Mouse (Mus musculus): ENCODE data around the gene Abat. TPM values are rescaled to one million over a fixed set of nuclear protein-coding genes. Genes with fewer than 3 reads are reported as not detected.
A peak's percentile ranks its signal among the peaks of the same experiment; 100 is the strongest.

Gene Abat
- total RNA-seq (2021) (1 to 10 TPM; 5.7 to 6.9 TPM), polyA plus RNA-seq (2012; rRNA removed) (11.5 and 16.6 TPM in 2 replicates)
- long read RNA-seq, full-length matches to known transcripts, result 2 of 2 reads
- long read RNA-seq, partial matches to known transcripts, result 0 of 2 reads
- long read RNA-seq, other reads (novel, unspliced or antisense), result 0 of 2 reads

DNA sequence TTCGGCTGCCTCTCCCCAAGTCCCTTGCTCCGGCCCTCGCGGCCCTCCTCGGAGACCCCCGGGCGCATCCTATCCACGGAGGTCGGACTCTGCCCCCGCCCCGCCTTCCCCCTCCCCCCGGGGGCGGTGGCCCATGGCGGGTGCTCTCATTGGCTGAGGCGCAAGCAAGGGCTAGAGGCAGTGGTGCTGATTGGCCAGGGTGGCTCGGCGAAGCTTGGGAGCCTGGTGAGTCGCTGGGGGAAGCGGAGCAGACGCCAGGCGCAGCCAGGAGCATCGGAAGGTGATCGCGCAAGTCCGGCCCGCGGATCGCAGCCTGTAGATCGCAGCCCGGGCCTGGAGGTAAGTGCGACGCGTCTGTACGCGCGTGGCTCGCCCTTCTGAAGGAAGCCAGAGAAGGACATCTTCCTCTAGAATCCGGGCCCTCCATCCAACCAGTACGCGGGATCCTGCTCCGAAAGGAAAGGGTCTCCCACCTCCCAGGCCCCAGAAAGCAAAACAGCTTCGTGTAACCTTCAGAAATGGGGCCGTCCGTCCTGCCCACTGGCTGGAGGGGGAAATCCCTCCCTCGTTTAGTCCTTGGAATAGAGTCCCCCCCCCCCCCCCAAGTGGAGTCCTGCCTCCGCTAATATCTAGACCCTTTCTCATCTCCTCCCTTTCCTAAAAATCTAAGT is at the start of gene Abat:
Gene Abat (plus strand): TSS at position 194 of the 671 bp plus-strand sequence.
- H3K36me3 ChIP-seq (ENCODE audit: control insufficient read depth, insufficient read depth, low read length), result no peaks in the 10 kb centered on the region
- no peaks in the 10 kb centered on the region; the same call in 1 of the 2 replicates for H3K27me3 ChIP-seq (ENCODE audit: control insufficient read depth, insufficient read depth, low read length)
- H3K4me3 ChIP-seq, result peak within 1 kb of the TSS; percentile 51
- TF ChIP-seq CTCF (IDR thresholded peaks at IDR 0.05) (no peak), EP300 (IDR thresholded peaks at IDR 0.05; ENCODE audit: insufficient read depth, low read depth, low read length) (0 out of 2 replicates have a peak, but pooled peaks have one; percentile 17), POLR2A (IDR thresholded peaks at IDR 0.05; ENCODE audit: insufficient read depth, low read depth, low read length) (peak; percentile 70)
- DNase-seq, result peak; percentile 92 to 94
- no peaks in the 10 kb centered on the region for H3K79me2 ChIP-seq (replicated peaks; ENCODE audit: control insufficient read depth, insufficient read depth, low read length)
- intact Hi-C loops (cut with DNase I), result loop anchor here (5.0 kb wide), 1 partner anchor 124 kb away; the partner anchor contains the start of genes Pmm2 and Tmem186
- WGBS, result 1% methylated on average over 46 of the region's 46 CpGs
- peak within 1 kb of the TSS; percentile 87 for H3K9ac ChIP-seq (ENCODE audit: low read depth, low read length)
- H3K27ac ChIP-seq, result peak within 1 kb of the TSS; percentile 51
- peaks cover 5% of the 10 kb centered on the region for H3K4me1 ChIP-seq (ENCODE audit: control insufficient read depth, insufficient read depth, low read length)

GRCm38 (mm10) chr16:8470132-8470531 is 43.1 kb upstream of the Abat start:
- intact Hi-C loops (cut with DNase I), result no loop called here
- 81% methylated on average over 2 of the region's 2 CpGs for WGBS

GRCm38 (mm10) chr16:8470603-8471481 is 42.4 kb upstream of the Abat start, which contains the start of gene Mettl22:
Mettl22 (plus strand) TSS chr16:8470788.
- Histone ChIP-seq H3K4me1 (ENCODE audit: control insufficient read depth, insufficient read depth, low read length) (no peaks in the 10 kb centered on the region), H3K27me3 (ENCODE audit: control insufficient read depth, insufficient read depth, low read length) (no peaks in the 10 kb centered on the region), H3K79me2 (replicated peaks; ENCODE audit: control insufficient read depth, insufficient read depth, low read length) (no peaks in the 10 kb centered on the region), H3K27ac (peak within 1 kb of the TSS; percentile 81), H3K4me3 (peak within 1 kb of the TSS; percentile 87), H3K36me3 (ENCODE audit: control insufficient read depth, insufficient read depth, low read length) (no peaks in the 10 kb centered on the region), H3K9ac (ENCODE audit: low read depth, low read length) (peak within 1 kb of the TSS; percentile 73)
- TF ChIP-seq POLR2A (IDR thresholded peaks at IDR 0.05; ENCODE audit: insufficient read depth, low read depth, low read length) (peak; percentile 58; the same call in 1 of the 2 replicates), EP300 (IDR thresholded peaks at IDR 0.05; ENCODE audit: insufficient read depth, low read depth, low read length) (no peak), CTCF (IDR thresholded peaks at IDR 0.05) (peak; percentile 55)
- peak; percentile 92 to 93 for DNase-seq
- intact Hi-C loops (cut with DNase I), result no loop called here
- under 1% methylated on average over 48 of the region's 48 CpGs for WGBS

More at GRCm38 (mm10) chr16:8470132-8470531, 43.1 kb upstream of the Abat start:
- Histone ChIP-seq H3K36me3 (ENCODE audit: control insufficient read depth, insufficient read depth, low read length) (no peaks in the 10 kb centered on the region), H3K4me1 (ENCODE audit: control insufficient read depth, insufficient read depth, low read length) (no peaks in the 10 kb centered on the region), H3K27me3 (ENCODE audit: control insufficient read depth, insufficient read depth, low read length) (no peaks in the 10 kb centered on the region), H3K79me2 (replicated peaks; ENCODE audit: control insufficient read depth, insufficient read depth, low read length) (no peaks in the 10 kb centered on the region), H3K4me3 (peak overlapping the region; percentile 87), H3K9ac (ENCODE audit: low read depth, low read length) (no peak overlapping the region), H3K27ac (peak overlapping the region; percentile 81)
- no peak for DNase-seq
- no peak for TF ChIP-seq EP300 (IDR thresholded peaks at IDR 0.05; ENCODE audit: insufficient read depth, low read depth, low read length)
- TF ChIP-seq CTCF (IDR thresholded peaks at IDR 0.05), result no peak
- no peak for TF ChIP-seq POLR2A (IDR thresholded peaks at IDR 0.05; ENCODE audit: insufficient read depth, low read depth, low read length)

- Histone ChIP-seq H3K9ac (ENCODE audit: low read depth, low read length) (no peak overlapping the region), H3K27ac (no peak overlapping the region), H3K27me3 (ENCODE audit: control insufficient read depth, insufficient read depth, low read length) (no peaks in the 10 kb centered on the region), H3K4me1 (ENCODE audit: control insufficient read depth, insufficient read depth, low read length) (no peaks in the 10 kb centered on the region), H3K4me3 (no peak overlapping the region), H3K79me2 (replicated peaks; ENCODE audit: control insufficient read depth, insufficient read depth, low read length) (no peaks in the 10 kb centered on the region), H3K36me3 (ENCODE audit: control insufficient read depth, insufficient read depth, low read length) (no peaks in the 10 kb centered on the region)
- 95% methylated on average over 9 of the region's 9 CpGs for WGBS
- intact Hi-C loops (cut with DNase I), result no loop called here
- no peak for DNase-seq
- TF ChIP-seq CTCF (IDR thresholded peaks at IDR 0.05), result no peak
- no peak for TF ChIP-seq EP300 (IDR thresholded peaks at IDR 0.05; ENCODE audit: insufficient read depth, low read depth, low read length)
- TF ChIP-seq POLR2A (IDR thresholded peaks at IDR 0.05; ENCODE audit: insufficient read depth, low read depth, low read length), result no peak
Measured at GRCm38 (mm10) chr16:8487396-8488005, 25.7 kb upstream of the Abat start.

DNA sequence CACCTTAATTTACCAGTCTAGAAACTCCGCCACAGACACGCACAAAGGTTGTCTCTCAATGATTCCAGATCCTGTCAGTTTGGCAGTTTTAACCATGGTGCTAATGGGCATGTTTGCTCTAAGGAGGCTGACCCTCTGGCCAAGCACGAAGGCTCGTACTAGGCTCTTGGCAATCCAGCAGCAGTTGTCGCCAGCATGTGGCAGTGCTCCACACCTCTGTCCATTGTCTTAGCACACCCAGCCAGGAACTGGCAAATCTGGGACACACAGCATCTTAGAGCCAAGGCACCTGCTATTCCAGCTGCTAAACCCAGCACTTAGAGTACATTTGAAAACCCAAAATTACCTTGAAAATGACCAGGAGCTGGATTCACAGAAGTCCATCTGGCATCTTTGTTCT is 23.9 kb upstream of the Abat start:
- WGBS, result 63% methylated on average over 5 of the region's 5 CpGs

More for the DNA sequence above, 23.9 kb upstream of the Abat start:
- Histone ChIP-seq H3K36me3 (ENCODE audit: control insufficient read depth, insufficient read depth, low read length) (no peaks in the 10 kb centered on the region), H3K79me2 (replicated peaks; ENCODE audit: control insufficient read depth, insufficient read depth, low read length) (no peaks in the 10 kb centered on the region), H3K27me3 (ENCODE audit: control insufficient read depth, insufficient read depth, low read length) (no peaks in the 10 kb centered on the region), H3K27ac (no peak overlapping the region), H3K4me3 (no peak overlapping the region), H3K9ac (ENCODE audit: low read depth, low read length) (no peak overlapping the region), H3K4me1 (ENCODE audit: control insufficient read depth, insufficient read depth, low read length) (no peaks in the 10 kb centered on the region)
- no peak for DNase-seq
- intact Hi-C loops (cut with DNase I), result no loop called here
- TF ChIP-seq CTCF (IDR thresholded peaks at IDR 0.05) (no peak), EP300 (IDR thresholded peaks at IDR 0.05; ENCODE audit: insufficient read depth, low read depth, low read length) (no peak), POLR2A (IDR thresholded peaks at IDR 0.05; ENCODE audit: insufficient read depth, low read depth, low read length) (no peak)

Data from heart, adult 2 months (tissue).